Mouse (Mus musculus): ENCODE results near the gene Mgat4b. TPM values are rescaled to one million over a fixed set of nuclear protein-coding genes. Genes with fewer than 3 reads are reported as not detected.

Gene Mgat4b
- polyA plus RNA-seq, 1 experiment from 2014 or later = 56.6 TPM

- Histone ChIP-seq H3K36me3 (peaks cover 56% of the 10 kb centered on the region), H3K9me3 (no peaks in the 10 kb centered on the region), H3K27me3 (no peaks in the 10 kb centered on the region), H3K4me3 (no peak overlapping the region), H3K4me1 (replicated peaks) (no peaks in the 10 kb centered on the region), H3K9ac (no peak overlapping the region), H3K4me2 (no peak overlapping the region), H3K27ac (replicated peaks) (no peak overlapping the region)
- 93% methylated on average over 4 of the region's 4 CpGs for WGBS
- ATAC-seq (ENCODE audit: low read depth) = no peak
Observed at GRCm38 (mm10) chr11:50182702-50183101, 28.0 kb upstream of the Mgat4b start.

GRCm38 (mm10) chr11:50184788-50185187 is 25.9 kb upstream of the Mgat4b start:
- no peaks in the 10 kb centered on the region for H3K27me3 ChIP-seq
- no peak for ATAC-seq (ENCODE audit: low read depth)
- 91% methylated on average over 3 of the region's 3 CpGs for WGBS
- H3K9me3 ChIP-seq = no peaks in the 10 kb centered on the region
- H3K27ac ChIP-seq (replicated peaks) = no peak overlapping the region
- no peaks in the 10 kb centered on the region for H3K4me1 ChIP-seq (replicated peaks)
- no peak overlapping the region for H3K4me2 ChIP-seq
- no peak overlapping the region for H3K4me3 ChIP-seq
- H3K36me3 ChIP-seq = peaks cover 51% of the 10 kb centered on the region
- H3K9ac ChIP-seq = no peak overlapping the region

GRCm38 (mm10) chr11:50188682-50189081 is 22.0 kb upstream of the Mgat4b start:
- no peak overlapping the region for H3K9ac ChIP-seq
- H3K27me3 ChIP-seq = no peaks in the 10 kb centered on the region
- H3K4me2 ChIP-seq = no peak overlapping the region
- peaks cover 47% of the 10 kb centered on the region for H3K36me3 ChIP-seq
- ATAC-seq (ENCODE audit: low read depth) = no peak
- H3K9me3 ChIP-seq = no peaks in the 10 kb centered on the region
- H3K27ac ChIP-seq (replicated peaks) = no peak overlapping the region
- 75% methylated on average over 7 of the region's 7 CpGs for WGBS
- H3K4me1 ChIP-seq (replicated peaks) = no peaks in the 10 kb centered on the region
- no peak overlapping the region for H3K4me3 ChIP-seq

- H3K4me2 ChIP-seq = no peak overlapping the region
- no peak overlapping the region for H3K9ac ChIP-seq
- H3K4me1 ChIP-seq (replicated peaks) = no peaks in the 10 kb centered on the region
- H3K4me3 ChIP-seq = no peak overlapping the region
- H3K36me3 ChIP-seq = peaks cover 50% of the 10 kb centered on the region
- no peaks in the 10 kb centered on the region for H3K27me3 ChIP-seq
- H3K27ac ChIP-seq (replicated peaks) = no peak overlapping the region
- no peaks in the 10 kb centered on the region for H3K9me3 ChIP-seq
- 87% methylated on average over 4 of the region's 4 CpGs for WGBS
- no peak for ATAC-seq (ENCODE audit: low read depth)
Observed at GRCm38 (mm10) chr11:50190362-50190761, 20.3 kb upstream of the Mgat4b start.

GRCm38 (mm10) chr11:50192278-50192677 is 18.4 kb upstream of the Mgat4b start:
- Histone ChIP-seq H3K4me2 (no peak overlapping the region), H3K9ac (no peak overlapping the region), H3K27ac (replicated peaks) (no peak overlapping the region), H3K9me3 (no peaks in the 10 kb centered on the region), H3K4me3 (no peak overlapping the region), H3K4me1 (replicated peaks) (no peaks in the 10 kb centered on the region), H3K27me3 (no peaks in the 10 kb centered on the region), H3K36me3 (peaks cover 55% of the 10 kb centered on the region)
- no peak for ATAC-seq (ENCODE audit: low read depth)
- WGBS = 90% methylated on average over 3 of the region's 3 CpGs

GRCm38 (mm10) chr11:50194070-50194469 is 16.6 kb upstream of the Mgat4b start:
- Histone ChIP-seq H3K36me3 (peaks cover 59% of the 10 kb centered on the region), H3K27me3 (no peaks in the 10 kb centered on the region), H3K4me1 (replicated peaks) (no peaks in the 10 kb centered on the region), H3K27ac (replicated peaks) (no peak overlapping the region), H3K9me3 (no peaks in the 10 kb centered on the region), H3K4me3 (no peak overlapping the region), H3K4me2 (no peak overlapping the region), H3K9ac (no peak overlapping the region)
- WGBS = 73% methylated on average over 7 of the region's 7 CpGs
- ATAC-seq (ENCODE audit: low read depth) = no peak

- ATAC-seq (ENCODE audit: low read depth) = no peak
- H3K4me2 ChIP-seq = no peak overlapping the region
- no peaks in the 10 kb centered on the region for H3K4me1 ChIP-seq (replicated peaks)
- 91% methylated on average over 4 of the region's 4 CpGs for WGBS
- no peaks in the 10 kb centered on the region for H3K9me3 ChIP-seq
- no peak overlapping the region for H3K4me3 ChIP-seq
- H3K27me3 ChIP-seq = no peaks in the 10 kb centered on the region
- H3K27ac ChIP-seq (replicated peaks) = no peak overlapping the region
- H3K9ac ChIP-seq = no peak overlapping the region
- peaks cover 66% of the 10 kb centered on the region for H3K36me3 ChIP-seq
Observed at GRCm38 (mm10) chr11:50194793-50195192, 15.9 kb upstream of the Mgat4b start.

GRCm38 (mm10) chr11:50197500-50197899 is 13.2 kb upstream of the Mgat4b start:
- Histone ChIP-seq H3K27me3 (no peaks in the 10 kb centered on the region), H3K4me2 (no peak overlapping the region), H3K36me3 (peaks cover 77% of the 10 kb centered on the region), H3K9me3 (no peaks in the 10 kb centered on the region), H3K27ac (replicated peaks) (no peak overlapping the region), H3K9ac (no peak overlapping the region), H3K4me1 (replicated peaks) (no peaks in the 10 kb centered on the region), H3K4me3 (no peak overlapping the region)
- ATAC-seq (ENCODE audit: low read depth) = no peak
- 96% methylated on average over 4 of the region's 4 CpGs for WGBS

- Histone ChIP-seq H3K4me1 (replicated peaks) (no peaks in the 10 kb centered on the region), H3K9ac (no peak overlapping the region), H3K4me3 (no peak overlapping the region), H3K27me3 (no peaks in the 10 kb centered on the region), H3K9me3 (no peaks in the 10 kb centered on the region), H3K4me2 (no peak overlapping the region), H3K27ac (replicated peaks) (no peak overlapping the region), H3K36me3 (peaks cover 86% of the 10 kb centered on the region)
- ATAC-seq (ENCODE audit: low read depth) = no peak
- WGBS = 89% methylated on average over 4 of the region's 5 CpGs
Observed at GRCm38 (mm10) chr11:50198219-50198846, 12.4 kb upstream of the Mgat4b start.

- Histone ChIP-seq H3K4me2 (no peak overlapping the region), H3K4me1 (replicated peaks) (no peaks in the 10 kb centered on the region), H3K9ac (no peak overlapping the region), H3K27ac (replicated peaks) (no peak overlapping the region), H3K36me3 (peaks cover 90% of the 10 kb centered on the region), H3K9me3 (no peaks in the 10 kb centered on the region), H3K4me3 (no peak overlapping the region), H3K27me3 (no peaks in the 10 kb centered on the region)
- ATAC-seq (ENCODE audit: low read depth) = no peak
- WGBS = 86% methylated on average over 2 of the region's 2 CpGs
Observed at GRCm38 (mm10) chr11:50198916-50199315, 11.8 kb upstream of the Mgat4b start.

- Histone ChIP-seq H3K36me3 (peaks cover 93% of the 10 kb centered on the region), H3K27ac (replicated peaks) (no peak overlapping the region), H3K9me3 (no peaks in the 10 kb centered on the region), H3K9ac (no peak overlapping the region), H3K4me1 (replicated peaks) (no peaks in the 10 kb centered on the region), H3K4me3 (no peak overlapping the region), H3K4me2 (no peak overlapping the region), H3K27me3 (no peaks in the 10 kb centered on the region)
- ATAC-seq (ENCODE audit: low read depth) = no peak
- WGBS = 76% methylated on average over 8 of the region's 8 CpGs
Observed at GRCm38 (mm10) chr11:50200613-50201012, 10.1 kb upstream of the Mgat4b start.

GRCm38 (mm10) chr11:50201590-50201989 is 9.1 kb upstream of the Mgat4b start:
- no peak for ATAC-seq (ENCODE audit: low read depth)
- Histone ChIP-seq H3K4me1 (replicated peaks) (no peaks in the 10 kb centered on the region), H3K4me2 (no peak overlapping the region), H3K9ac (no peak overlapping the region), H3K36me3 (peaks cover 96% of the 10 kb centered on the region), H3K9me3 (no peaks in the 10 kb centered on the region), H3K4me3 (no peak overlapping the region), H3K27me3 (no peaks in the 10 kb centered on the region), H3K27ac (replicated peaks) (no peak overlapping the region)
- WGBS = 95% methylated on average over 3 of the region's 3 CpGs

GRCm38 (mm10) chr11:50203302-50203827 is 7.3 kb upstream of the Mgat4b start:
- H3K4me1 ChIP-seq (replicated peaks) = peaks cover 7% of the 10 kb centered on the region; the same call in 1 of the 2 replicates
- ATAC-seq (ENCODE audit: low read depth) = no peak
- no peak overlapping the region for H3K27ac ChIP-seq (replicated peaks)
- no peaks in the 10 kb centered on the region for H3K27me3 ChIP-seq
- H3K9ac ChIP-seq = no peak overlapping the region
- no peaks in the 10 kb centered on the region for H3K9me3 ChIP-seq
- peaks cover 96% of the 10 kb centered on the region for H3K36me3 ChIP-seq
- no peak overlapping the region for H3K4me2 ChIP-seq
- 94% methylated on average over 9 of the region's 9 CpGs for WGBS
- no peak overlapping the region for H3K4me3 ChIP-seq
